Mouse (Mus musculus): ENCODE measurements around the gene Pcgf6.
"Not testable (repeated sequence)": the region's sequence is repeated elsewhere in the genome, so short reads cannot be mapped to it uniquely, and the experiment has no call there.

Gene Pcgf6

GRCm38 (mm10) chr19:46998953-46999352, 51.8 kb downstream of the Pcgf6 start:
- no peak for DNase-seq (ENCODE audit: low read depth, low spot score)

GRCm38 (mm10) chr19:46998168-46998870, 52.4 kb downstream of the Pcgf6 start:
- no peak for DNase-seq (ENCODE audit: low read depth, low spot score)

GRCm38 (mm10) chr19:46996095-46996494, 54.6 kb downstream of the Pcgf6 start:
- no peak for DNase-seq (ENCODE audit: low read depth, low spot score)

- DNase-seq (ENCODE audit: low read depth, low spot score) = not testable (repeated sequence)
Measured at GRCm38 (mm10) chr19:46992329-46992728, 58.4 kb downstream of the Pcgf6 start.

GRCm38 (mm10) chr19:46991145-46991544, 59.6 kb downstream of the Pcgf6 start:
- DNase-seq (ENCODE audit: low read depth, low spot score) = peak; percentile 62

GRCm38 (mm10) chr19:46990625-46991024, 60.1 kb downstream of the Pcgf6 start:
- DNase-seq (ENCODE audit: low read depth, low spot score) = not testable (repeated sequence)

GRCm38 (mm10) chr19:46990153-46990518, 60.6 kb downstream of the Pcgf6 start:
- DNase-seq (ENCODE audit: low read depth, low spot score) = no peak

GRCm38 (mm10) chr19:46989479-46990152, 61.1 kb downstream of the Pcgf6 start:
- DNase-seq (ENCODE audit: low read depth, low spot score) = no peak

- no peak for DNase-seq (ENCODE audit: low read depth, low spot score)
Measured at GRCm38 (mm10) chr19:46988231-46989087, 62.2 kb downstream of the Pcgf6 start.

- DNase-seq (ENCODE audit: low read depth, low spot score) = no peak
Measured at GRCm38 (mm10) chr19:46987646-46988045, 63.1 kb downstream of the Pcgf6 start.

- DNase-seq (ENCODE audit: low read depth, low spot score) = no peak
Measured at GRCm38 (mm10) chr19:46984726-46985622, 65.7 kb downstream of the Pcgf6 start.

GRCm38 (mm10) chr19:46983966-46984380, 66.7 kb downstream of the Pcgf6 start:
- DNase-seq (ENCODE audit: low read depth, low spot score) = no peak

All from retina, adult 2 months (tissue).